Mouse (Mus musculus) limb, embryonic 12.5 days (tissue): ENCODE results near the gene Shmt2. TPM values are rescaled to one million over a fixed set of nuclear protein-coding genes. Genes with fewer than 3 reads are reported as not detected.

ENCODE experiments used
- ATAC-seq: fragments of 200-750 bp; cut with Nextera tagmentation; 2 replicates; pipeline ENCODE4 v1.8.0; 2017; ENCODE audit warnings: low read depth, moderate TSS enrichment; ENCODE audit not compliant: insufficient number of reproducible peaks, insufficient read depth, low FRiP score, low TSS enrichment
- H3K27ac ChIP-seq: fragments of 300-500 bp; sonication (generic); 2 replicates; pipeline ENCODE4 v1.5.1; 2016; ENCODE audit warnings: mild to moderate bottlenecking, moderate library complexity
- H3K27me3 ChIP-seq: fragments of 300-500 bp; sonication (generic); 2 replicates; pipeline ENCODE4 v1.6.1; 2016; ENCODE audit warnings: mild to moderate bottlenecking, moderate library complexity
- H3K36me3 ChIP-seq: fragments of 300-500 bp; sonication (generic); 2 replicates; pipeline ENCODE4 v1.6.1; 2016; ENCODE audit warnings: mild to moderate bottlenecking, moderate library complexity
- H3K4me1 ChIP-seq: fragments of 300-500 bp; sonication (generic); replicated peaks from 2 replicates; pipeline ENCODE4 v1.6.1; 2016
- H3K4me2 ChIP-seq: fragments of 300-500 bp; sonication (generic); 2 replicates; pipeline ENCODE4 v1.6.1; 2016; ENCODE audit warnings: mild to moderate bottlenecking, moderate library complexity
- H3K4me3 ChIP-seq: fragments of 300-500 bp; sonication (generic); replicated peaks from 2 replicates; pipeline ENCODE4 v1.5.1; 2016; ENCODE audit warnings: mild to moderate bottlenecking
- H3K9ac ChIP-seq: fragments of 300-500 bp; sonication (generic); replicated peaks from 2 replicates; pipeline ENCODE4 v1.6.1; 2016; ENCODE audit warnings: mild to moderate bottlenecking, moderate library complexity
- H3K9me3 ChIP-seq: fragments of 300-500 bp; sonication (generic); 2 replicates; pipeline ENCODE4 v1.6.1; 2016; ENCODE audit warnings: mild to moderate bottlenecking, moderate library complexity
- WGBS: fragments of 180-500 bp; shearing (Covaris S2); methylation state at CpG from one replicate; pipeline ENCODE4 v1.1.7; 2016; 5-methylcytosine and 5-hydroxymethylcytosine counted together
- polyA plus RNA-seq: library from polyadenylated mRNA; unstranded; fragments of >200 nt; fragmentation: Nextera tagmentation; extraction: Ambion mirVana; gene quantifications from 2 replicates; pipeline ENCODE4 v1.2.1, GENCODE M21; 2016

Shmt2 gene
- polyA plus RNA-seq, 1 experiment from 2014 or later: 98.1 TPM

GRCm38 (mm10) chr10:127492118-127492517 is 30.1 kb downstream of the Shmt2 start:
- WGBS: 86% methylated on average over 3 of the region's 3 CpGs
- peaks cover 96% of the 10 kb centered on the region for H3K36me3 ChIP-seq
- H3K9me3 ChIP-seq: no peaks in the 10 kb centered on the region
- no peak overlapping the region for H3K9ac ChIP-seq
- no peaks in the 10 kb centered on the region for H3K4me1 ChIP-seq
- H3K4me2 ChIP-seq: no peak overlapping the region
- no peak for ATAC-seq
- H3K4me3 ChIP-seq: no peak overlapping the region
- no peak overlapping the region for H3K27ac ChIP-seq
- H3K27me3 ChIP-seq: no peaks in the 10 kb centered on the region

- no peaks in the 10 kb centered on the region for H3K4me1 ChIP-seq
- ATAC-seq: no peak
- WGBS: 87% methylated on average over 8 of the region's 8 CpGs
Observed at GRCm38 (mm10) chr10:127491128-127491512, 31.1 kb downstream of the Shmt2 start.

GRCm38 (mm10) chr10:127490160-127491127 is 31.8 kb downstream of the Shmt2 start:
- 70% methylated on average over 18 of the region's 18 CpGs for WGBS
- Histone ChIP-seq H3K9me3 (no peaks in the 10 kb centered on the region), H3K27ac (no peak overlapping the region), H3K9ac (no peak overlapping the region), H3K36me3 (peaks cover 90% of the 10 kb centered on the region), H3K4me1 (no peaks in the 10 kb centered on the region), H3K4me3 (no peak overlapping the region), H3K4me2 (no peak overlapping the region), H3K27me3 (no peaks in the 10 kb centered on the region)
- no peak; the same call in 1 of the 2 replicates for ATAC-seq

More at GRCm38 (mm10) chr10:127491128-127491512, 31.1 kb downstream of the Shmt2 start:
- Histone ChIP-seq H3K9ac (no peak overlapping the region), H3K27ac (no peak overlapping the region), H3K9me3 (no peaks in the 10 kb centered on the region), H3K4me3 (no peak overlapping the region), H3K4me2 (no peak overlapping the region), H3K36me3 (peaks cover 92% of the 10 kb centered on the region), H3K27me3 (no peaks in the 10 kb centered on the region)

GRCm38 (mm10) chr10:127488856-127489255 is 33.4 kb downstream of the Shmt2 start:
- no peak for ATAC-seq
- Histone ChIP-seq H3K27me3 (no peaks in the 10 kb centered on the region), H3K9ac (no peak overlapping the region), H3K27ac (no peak overlapping the region), H3K4me3 (no peak overlapping the region), H3K36me3 (peaks cover 90% of the 10 kb centered on the region), H3K4me2 (no peak overlapping the region), H3K4me1 (no peaks in the 10 kb centered on the region), H3K9me3 (no peaks in the 10 kb centered on the region)
- WGBS: 87% methylated on average over 7 of the region's 7 CpGs

GRCm38 (mm10) chr10:127485235-127485634 is 37.0 kb downstream of the Shmt2 start:
- Histone ChIP-seq H3K9ac (no peak overlapping the region), H3K27me3 (no peaks in the 10 kb centered on the region), H3K36me3 (peaks cover 82% of the 10 kb centered on the region), H3K9me3 (no peaks in the 10 kb centered on the region), H3K4me1 (no peaks in the 10 kb centered on the region), H3K4me2 (no peak overlapping the region), H3K27ac (no peak overlapping the region), H3K4me3 (no peak overlapping the region)
- no peak for ATAC-seq
- 91% methylated on average over 10 of the region's 10 CpGs for WGBS

- Histone ChIP-seq H3K4me2 (no peak overlapping the region), H3K36me3 (peaks cover 77% of the 10 kb centered on the region), H3K4me1 (no peaks in the 10 kb centered on the region), H3K4me3 (no peak overlapping the region), H3K9me3 (no peaks in the 10 kb centered on the region), H3K9ac (no peak overlapping the region), H3K27ac (no peak overlapping the region), H3K27me3 (no peaks in the 10 kb centered on the region)
- ATAC-seq: no peak
- WGBS: 85% methylated on average over 19 of the region's 19 CpGs
Observed at GRCm38 (mm10) chr10:127480833-127481813, 41.1 kb downstream of the Shmt2 start.

- WGBS: 95% methylated on average over 4 of the region's 4 CpGs
- Histone ChIP-seq H3K4me2 (no peak overlapping the region), H3K4me3 (no peak overlapping the region), H3K9ac (no peak overlapping the region), H3K4me1 (no peaks in the 10 kb centered on the region), H3K36me3 (peaks cover 76% of the 10 kb centered on the region), H3K27me3 (no peaks in the 10 kb centered on the region), H3K9me3 (no peaks in the 10 kb centered on the region), H3K27ac (no peak overlapping the region)
- ATAC-seq: no peak
Observed at GRCm38 (mm10) chr10:127479131-127479530, 43.1 kb downstream of the Shmt2 start.

GRCm38 (mm10) chr10:127477301-127477700 is 44.9 kb downstream of the Shmt2 start:
- no peaks in the 10 kb centered on the region for H3K4me1 ChIP-seq
- H3K4me2 ChIP-seq: no peak overlapping the region
- 83% methylated on average over 7 of the region's 7 CpGs for whole genome bisulfite sequencing
- H3K27ac ChIP-seq: no peak overlapping the region
- H3K36me3 ChIP-seq: peaks cover 79% of the 10 kb centered on the region
- no peaks in the 10 kb centered on the region for H3K27me3 ChIP-seq
- H3K9ac ChIP-seq: no peak overlapping the region
- no peak overlapping the region for H3K4me3 ChIP-seq
- H3K9me3 ChIP-seq: no peaks in the 10 kb centered on the region
- no peak for ATAC-seq

- Histone ChIP-seq H3K27ac (no peak overlapping the region), H3K9ac (no peak overlapping the region), H3K9me3 (no peaks in the 10 kb centered on the region), H3K4me2 (no peak overlapping the region), H3K36me3 (peaks cover 81% of the 10 kb centered on the region), H3K4me3 (no peak overlapping the region), H3K27me3 (no peaks in the 10 kb centered on the region), H3K4me1 (peaks cover 5% of the 10 kb centered on the region)
- ATAC-seq: no peak
- 77% methylated on average over 3 of the region's 3 CpGs for WGBS
Observed at GRCm38 (mm10) chr10:127476541-127476940, 45.7 kb downstream of the Shmt2 start.

GRCm38 (mm10) chr10:127475175-127475574 is 47.1 kb downstream of the Shmt2 start:
- 97% methylated on average over 4 of the region's 4 CpGs for WGBS
- Histone ChIP-seq H3K4me3 (no peak overlapping the region), H3K4me1 (peaks cover 12% of the 10 kb centered on the region), H3K9ac (no peak overlapping the region), H3K36me3 (peaks cover 75% of the 10 kb centered on the region), H3K27me3 (no peaks in the 10 kb centered on the region), H3K9me3 (no peaks in the 10 kb centered on the region), H3K27ac (no peak overlapping the region), H3K4me2 (no peak overlapping the region)
- no peak for ATAC-seq

GRCm38 (mm10) chr10:127472722-127473121 is 49.5 kb downstream of the Shmt2 start:
- Histone ChIP-seq H3K9ac (no peak overlapping the region), H3K36me3 (peaks cover 74% of the 10 kb centered on the region), H3K27ac (no peak overlapping the region), H3K27me3 (no peaks in the 10 kb centered on the region), H3K9me3 (no peaks in the 10 kb centered on the region), H3K4me2 (no peak overlapping the region), H3K4me3 (no peak overlapping the region), H3K4me1 (peaks cover 12% of the 10 kb centered on the region)
- no peak for ATAC-seq
- 80% methylated on average over 9 of the region's 9 CpGs for WGBS
